Mouse (Mus musculus): ENCODE measurements at regions not wholly inside any gene's neighbourhood (a gene's known extent, or its start where the extent isn't known, plus 50 kb on each side); places are given as distances from the start of the nearest gene placed in this dataset.
A peak's percentile ranks its signal among the peaks of the same experiment; 100 is the strongest.
"Not testable (repeated sequence)": the region's sequence is repeated elsewhere in the genome, so short reads cannot be mapped to it uniquely, and the experiment has no call there.

- TF ChIP-seq CTCF (conservative IDR thresholded peaks at IDR 0.05): no peak
- Histone ChIP-seq H3K27ac (peak overlapping the region; percentile 32; the same call in 1 of the 2 replicates), H3K4me3 (no peak overlapping the region)
- peak; percentile 9 to 38 for DNase-seq (ENCODE audit: low spot score in 2 of 2)
Measured at GRCm38 (mm10) chrX:19903962-19904930, 155.1 kb upstream of the Chst7 start.

- TF ChIP-seq CTCF (conservative IDR thresholded peaks at IDR 0.05): no peak
- Histone ChIP-seq H3K27ac (no peak overlapping the region), H3K4me3 (no peak overlapping the region)
- DNase-seq (ENCODE audit: low spot score in 2 of 2): no peak
Measured at GRCm38 (mm10) chrX:19906646-19907371, 152.6 kb upstream of the Chst7 start.

- Histone ChIP-seq H3K27ac (no peak overlapping the region; the same call in 1 of the 2 replicates), H3K4me3 (no peak overlapping the region)
- DNase-seq (ENCODE audit: low spot score in 2 of 2): peak in 1 of 2 experiments; percentile 28
- TF ChIP-seq CTCF (conservative IDR thresholded peaks at IDR 0.05): no peak
Measured at GRCm38 (mm10) chrX:19917001-19917400, 142.4 kb upstream of the Chst7 start.

- H3K4me3 ChIP-seq; H3K27ac ChIP-seq; DNase-seq (ENCODE audit: low spot score in 2 of 2): not testable (repeated sequence)
Measured at GRCm38 (mm10) chrX:19929376-19929775, 130.0 kb upstream of the Chst7 start.

- no peak overlapping the region for H3K27ac ChIP-seq
- no peak overlapping the region for H3K4me3 ChIP-seq
- TF ChIP-seq CTCF (conservative IDR thresholded peaks at IDR 0.05): no peak
Measured at GRCm38 (mm10) chrX:19929866-19930265, 129.5 kb upstream of the Chst7 start.

GRCm38 (mm10) chrX:19943305-19943704 is 116.1 kb upstream of the Chst7 start:
- Histone ChIP-seq H3K4me3 (no peak overlapping the region), H3K27ac (no peak overlapping the region)
- no peak for TF ChIP-seq CTCF (conservative IDR thresholded peaks at IDR 0.05)
- DNase-seq (ENCODE audit: low spot score in 2 of 2): no peak

More at GRCm38 (mm10) chrX:19929866-19930265, 129.5 kb upstream of the Chst7 start:
- DNase-seq (ENCODE audit: low spot score in 2 of 2): no peak
